Mouse (Mus musculus): ENCODE measurements around the gene Tada3.

- TF ChIP-seq CTCF (IDR thresholded peaks at IDR 0.05 in 2 of 3, conservative IDR thresholded peaks at IDR 0.05 in 1 of 3; ENCODE audit: control insufficient read depth in 1 of 3, insufficient read depth in 1 of 3, low read depth in 2 of 3, low read length in 3 of 3, poor library complexity in 1 of 3, severe bottlenecking in 1 of 3) (no peak), POLR2A (IDR thresholded peaks at IDR 0.05; ENCODE audit: control insufficient read depth in 1 of 2, insufficient read depth in 1 of 2, low read depth in 1 of 2, low read length in 2 of 2, poor library complexity in 1 of 2) (no peak), KAT2A (conservative IDR thresholded peaks at IDR 0.05; ENCODE audit: low read depth, low read length) (no peak), MAX (IDR thresholded peaks at IDR 0.05; ENCODE audit: low read length) (no peak), EP300 (IDR thresholded peaks at IDR 0.05; ENCODE audit: low read depth in 1 of 2, low read length in 2 of 2) (no peak), NELFE (IDR thresholded peaks at IDR 0.05; ENCODE audit: low read depth, low read length) (no peak), TCF12 (IDR thresholded peaks at IDR 0.05; ENCODE audit: low read depth, low read length) (no peak), MEF2A (IDR thresholded peaks at IDR 0.05; ENCODE audit: extremely low read depth, insufficient replicate concordance, low read depth, low read length, poor library complexity, severe bottlenecking) (no peak), MAFK (IDR thresholded peaks at IDR 0.05; ENCODE audit: borderline replicate concordance, low read depth, low read length) (no peak), TBP (IDR thresholded peaks at IDR 0.05; ENCODE audit: low read depth, low read length) (no peak), CHD2 (IDR thresholded peaks at IDR 0.05; ENCODE audit: low read length) (no peak), TAL1 (IDR thresholded peaks at IDR 0.05; ENCODE audit: low read length) (no peak)
Observed at GRCm38 (mm10) chr6:113390715-113391114, 13.0 kb upstream of the Tada3 start.
